Mouse (Mus musculus) spleen, postnatal 14 days (tissue): ENCODE data around the gene Wrnip1.

ENCODE experiments used
- DNase-seq, 2 experiments: peaks; one replicate each; pipeline ENCODE4 v3.0.0; 2021 to 2022; ENCODE audit warnings: low spot score in 2 of 2

The Wrnip1 gene

DNA sequence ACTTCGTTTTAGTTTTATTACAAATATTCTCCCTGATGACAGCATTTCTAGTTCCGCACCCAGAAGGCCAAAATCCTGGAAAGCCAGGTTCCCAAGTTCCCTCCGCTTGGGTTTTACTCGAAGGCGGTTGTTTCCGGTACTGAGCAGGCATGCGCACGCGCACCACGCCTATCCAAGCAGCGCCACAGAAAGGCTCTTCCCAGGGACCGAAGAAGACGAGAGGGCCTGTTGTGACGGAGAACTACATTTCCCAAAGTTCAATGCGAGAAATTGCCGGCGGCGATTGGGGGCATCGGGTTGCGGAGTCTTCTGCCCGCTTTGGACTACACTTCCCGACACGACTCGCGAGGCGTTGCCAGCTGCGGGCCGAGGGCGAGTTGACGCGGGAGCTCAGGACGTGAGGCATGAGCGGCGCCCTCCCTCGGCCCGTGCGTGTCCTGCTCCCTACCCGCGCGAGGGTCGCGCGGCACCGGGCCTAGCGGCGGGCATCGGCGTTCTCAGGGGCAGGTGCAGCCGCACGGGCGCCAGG lies at the start of gene Wrnip1:
Gene Wrnip1, plus strand, starts transcription at position 346 of the 529 bp plus-strand sequence.
- DNase-seq, result peak; percentile 80 to 87

GRCm38 (mm10) chr13:32752066-32752657 lies 49.7 kb upstream of the Wrnip1 start:
- no peak for DNase-seq

- DNase-seq, result no peak
Observed at GRCm38 (mm10) chr13:32759036-32759435, 42.8 kb upstream of the Wrnip1 start.

DNA sequence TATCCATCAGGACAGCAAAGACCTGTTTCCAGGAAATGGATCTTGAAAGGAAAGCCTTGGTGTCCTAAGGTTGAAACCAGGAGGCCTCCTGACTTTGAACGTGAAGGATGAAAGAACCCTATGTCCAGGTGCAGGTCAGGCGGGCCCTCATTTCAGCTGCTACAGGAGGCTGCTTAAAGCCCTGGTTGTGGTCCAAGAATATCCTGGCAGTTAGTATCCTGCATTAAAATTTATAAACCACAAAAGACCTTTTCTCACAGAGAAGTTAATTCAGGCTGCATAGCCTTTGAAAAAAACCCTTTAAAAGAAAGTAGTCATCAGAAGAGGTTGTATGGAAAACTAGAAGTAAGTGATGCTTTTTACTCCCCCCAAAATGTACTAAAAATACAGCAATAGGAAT lies 41.0 kb upstream of the Wrnip1 start:
- no peak for DNase-seq

- DNase-seq, result no peak
Observed at GRCm38 (mm10) chr13:32763141-32763540, 38.7 kb upstream of the Wrnip1 start.

- DNase-seq, result no peak
Observed at GRCm38 (mm10) chr13:32764448-32764847, 37.4 kb upstream of the Wrnip1 start.

DNA sequence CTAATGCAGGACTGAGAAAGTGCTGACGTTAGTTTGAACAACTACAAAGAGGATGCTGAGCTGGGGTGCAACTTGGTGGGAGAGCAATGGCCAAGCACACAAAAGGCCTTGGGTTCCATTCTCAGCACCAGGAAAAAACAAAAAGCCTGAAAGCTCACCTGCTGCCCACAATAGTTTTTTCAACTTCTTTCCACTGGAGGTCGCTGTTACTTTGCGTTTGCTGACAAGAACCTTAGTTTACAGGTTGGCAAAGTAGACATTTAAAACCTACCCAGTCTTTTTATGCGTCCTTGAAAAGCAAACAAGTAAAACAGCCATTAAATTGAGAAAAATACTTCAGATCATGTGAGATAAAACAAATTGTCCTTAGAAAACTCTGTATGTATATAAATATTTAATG lies 33.7 kb upstream of the Wrnip1 start:
- DNase-seq, result no peak

- DNase-seq, result no peak
Observed at GRCm38 (mm10) chr13:32769960-32770359, 31.9 kb upstream of the Wrnip1 start.

DNA sequence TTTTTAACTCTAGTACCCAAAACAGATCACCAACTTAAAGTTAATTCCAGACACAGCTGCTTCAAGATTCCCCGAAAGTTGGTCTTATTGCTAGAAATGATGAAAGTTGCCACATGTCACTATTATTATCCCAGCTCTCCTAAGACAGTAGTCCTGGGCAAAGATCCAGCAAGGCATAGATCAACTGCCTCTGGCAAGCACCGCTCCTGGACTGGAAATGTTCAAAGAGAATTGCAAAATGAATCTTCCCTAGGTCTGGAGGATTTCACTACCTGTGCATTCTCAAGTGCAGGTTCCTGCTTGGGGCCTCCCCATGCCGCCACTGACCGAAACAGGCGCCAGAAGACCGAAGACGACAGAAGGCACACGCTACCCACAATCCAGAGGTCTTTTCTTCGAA lies 25.9 kb upstream of the Wrnip1 start:
- no peak for DNase-seq

GRCm38 (mm10) chr13:32776350-32776749 lies 25.5 kb upstream of the Wrnip1 start:
- DNase-seq, result no peak

GRCm38 (mm10) chr13:32778861-32779260 lies 23.0 kb upstream of the Wrnip1 start:
- DNase-seq, result no peak

- no peak for DNase-seq
Observed at GRCm38 (mm10) chr13:32783055-32783454, 18.8 kb upstream of the Wrnip1 start.

DNA sequence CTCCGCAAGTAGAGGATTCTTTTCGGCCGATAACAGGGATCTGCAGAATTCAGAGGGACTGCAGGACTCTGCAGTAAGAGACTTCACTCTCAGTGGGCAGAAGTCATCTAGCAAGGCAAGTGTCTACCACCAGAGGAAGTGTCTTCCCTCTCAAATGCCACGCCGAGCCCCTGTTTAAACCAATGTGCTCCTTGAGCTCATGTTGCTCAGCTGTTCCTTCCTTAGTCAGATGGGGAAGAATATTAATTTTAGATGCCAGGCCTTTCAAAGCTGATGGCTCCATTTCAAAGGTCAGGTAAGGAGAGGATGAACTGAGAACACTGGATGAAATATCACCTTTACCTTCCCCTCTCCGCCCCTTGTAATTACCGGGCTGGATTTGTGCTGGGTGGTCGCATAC lies 18.0 kb upstream of the Wrnip1 start, which contains the start of gene Mylk4:
Gene Mylk4, minus strand, starts transcription at position 139 of the 400 bp plus-strand sequence.
- DNase-seq, result no peak

- no peak for DNase-seq
Observed at GRCm38 (mm10) chr13:32787584-32787983, 14.3 kb upstream of the Wrnip1 start.

GRCm38 (mm10) chr13:32789781-32790180 lies 12.1 kb upstream of the Wrnip1 start:
- no peak for DNase-seq

DNA sequence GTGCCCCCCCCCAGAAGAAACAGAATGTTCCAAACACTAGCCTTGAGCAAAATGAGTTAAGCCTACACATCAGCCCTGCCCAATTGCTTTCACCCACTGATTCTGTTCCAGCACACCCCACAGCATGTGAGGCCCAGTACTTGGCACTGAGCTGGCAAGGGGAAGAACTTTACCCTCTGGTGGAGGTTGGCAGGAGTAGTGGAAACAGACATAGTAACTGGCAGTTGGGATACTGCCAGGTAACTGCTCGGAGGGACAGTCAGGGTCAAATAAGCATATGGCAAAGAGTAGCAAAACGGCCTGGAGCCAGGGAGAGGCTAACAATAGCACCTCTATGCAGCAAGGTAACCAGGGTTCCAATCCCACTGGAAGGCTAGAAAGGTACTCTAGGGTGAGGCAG lies 7.2 kb upstream of the Wrnip1 start:
- no peak for DNase-seq

GRCm38 (mm10) chr13:32795166-32795565 lies 6.7 kb upstream of the Wrnip1 start:
- no peak for DNase-seq

DNA sequence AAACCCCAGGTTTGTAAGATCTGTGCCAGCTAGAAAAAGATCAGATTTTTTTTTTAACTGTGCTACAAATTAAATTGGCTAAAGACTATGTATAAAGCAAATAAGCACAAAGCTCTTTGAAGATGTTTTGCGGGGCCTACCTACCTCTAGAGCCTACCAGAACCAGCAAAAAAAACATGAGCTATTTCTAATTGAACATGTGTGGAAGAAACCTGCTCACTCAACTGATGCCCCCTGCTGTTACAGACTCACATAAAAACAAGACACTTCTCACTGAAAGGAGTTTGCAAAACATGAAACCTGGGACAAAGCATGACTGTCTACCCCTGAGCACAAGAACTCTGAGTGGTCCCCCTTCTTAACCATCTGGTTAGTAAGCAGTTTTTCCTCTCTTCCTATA lies 4.8 kb upstream of the Wrnip1 start:
- DNase-seq, result no peak

DNA sequence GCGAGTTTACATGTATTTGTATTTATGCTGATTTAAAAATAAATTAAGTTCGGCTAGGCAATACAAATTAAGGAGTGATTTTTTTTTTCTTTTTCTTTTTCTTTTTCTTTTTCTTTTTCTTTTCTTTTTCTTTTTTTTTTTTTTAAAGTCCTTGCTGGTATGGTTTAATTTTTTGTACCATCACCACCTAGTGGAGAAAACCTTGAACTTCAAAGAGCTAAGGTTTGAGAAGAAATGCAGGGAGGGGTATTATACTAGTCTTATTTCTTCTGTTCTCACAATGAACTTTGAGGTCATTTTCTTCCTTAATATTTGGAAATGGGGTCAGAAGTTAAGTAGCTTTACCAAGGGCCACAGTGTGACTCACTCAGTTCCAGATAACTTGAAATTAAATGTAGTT lies 2.7 kb upstream of the Wrnip1 start:
- DNase-seq, result no peak

DNA sequence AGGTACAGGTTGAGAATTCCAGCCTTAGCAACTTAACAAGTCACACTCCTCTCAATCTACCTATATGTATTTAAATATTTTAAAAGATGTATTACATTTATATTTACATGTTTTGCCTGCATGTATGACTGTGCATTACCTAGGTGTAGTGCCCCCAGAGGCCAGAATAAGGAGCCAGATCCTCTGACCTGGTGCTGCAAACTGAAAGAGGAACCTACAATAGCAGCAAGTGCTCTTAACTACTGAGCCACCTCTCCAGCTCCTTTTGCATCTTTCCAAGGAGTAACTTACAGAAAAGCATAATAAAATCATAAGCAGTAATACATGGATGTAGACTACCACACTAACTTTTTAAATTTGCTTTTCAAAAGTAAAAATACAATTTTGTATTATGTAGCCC lies 979 bp upstream of the Wrnip1 start:
- peak in 1 of 2 experiments; percentile 28 for DNase-seq

DNA sequence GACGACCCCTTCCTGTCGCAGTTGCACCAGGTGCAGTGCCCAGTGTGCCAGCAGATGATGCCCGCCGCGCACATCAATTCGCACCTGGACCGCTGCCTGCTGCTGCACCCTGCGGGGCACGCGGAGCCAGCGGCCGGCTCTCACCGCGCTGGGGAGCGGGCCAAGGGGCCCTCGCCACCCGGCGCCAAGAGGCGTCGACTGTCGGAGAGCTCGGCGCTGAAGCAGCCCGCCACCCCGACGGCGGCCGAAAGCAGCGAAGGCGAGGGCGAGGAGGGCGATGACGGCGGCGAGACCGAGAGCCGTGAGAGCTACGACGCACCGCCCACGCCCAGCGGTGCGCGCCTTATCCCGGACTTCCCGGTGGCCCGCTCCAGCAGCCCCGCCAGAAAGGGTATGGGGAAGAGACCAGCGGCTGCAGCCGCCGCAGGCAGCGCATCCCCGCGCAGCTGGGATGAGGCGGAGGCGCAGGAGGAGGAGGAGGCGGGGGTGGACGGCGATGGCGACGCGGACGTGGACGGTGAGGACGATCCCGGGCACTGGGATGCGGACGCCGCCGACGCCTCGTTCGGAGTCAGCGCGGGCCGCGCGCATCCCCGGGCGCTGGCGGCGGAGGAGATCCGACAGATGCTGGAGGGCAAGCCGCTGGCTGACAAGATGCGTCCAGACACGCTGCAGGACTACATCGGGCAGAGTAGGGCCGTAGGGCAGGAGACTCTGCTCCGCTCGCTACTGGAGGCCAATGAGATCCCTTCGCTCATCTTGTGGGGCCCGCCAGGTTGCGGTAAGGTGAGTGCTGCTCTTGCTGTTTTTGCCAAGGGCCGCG lies 632 bp downstream of the Wrnip1 start, which contains the start of gene D930007J09Rik:
Gene D930007J09Rik, minus strand, starts transcription at position 591 of the 823 bp plus-strand sequence.
- DNase-seq, result peak; percentile 11 to 26

DNA sequence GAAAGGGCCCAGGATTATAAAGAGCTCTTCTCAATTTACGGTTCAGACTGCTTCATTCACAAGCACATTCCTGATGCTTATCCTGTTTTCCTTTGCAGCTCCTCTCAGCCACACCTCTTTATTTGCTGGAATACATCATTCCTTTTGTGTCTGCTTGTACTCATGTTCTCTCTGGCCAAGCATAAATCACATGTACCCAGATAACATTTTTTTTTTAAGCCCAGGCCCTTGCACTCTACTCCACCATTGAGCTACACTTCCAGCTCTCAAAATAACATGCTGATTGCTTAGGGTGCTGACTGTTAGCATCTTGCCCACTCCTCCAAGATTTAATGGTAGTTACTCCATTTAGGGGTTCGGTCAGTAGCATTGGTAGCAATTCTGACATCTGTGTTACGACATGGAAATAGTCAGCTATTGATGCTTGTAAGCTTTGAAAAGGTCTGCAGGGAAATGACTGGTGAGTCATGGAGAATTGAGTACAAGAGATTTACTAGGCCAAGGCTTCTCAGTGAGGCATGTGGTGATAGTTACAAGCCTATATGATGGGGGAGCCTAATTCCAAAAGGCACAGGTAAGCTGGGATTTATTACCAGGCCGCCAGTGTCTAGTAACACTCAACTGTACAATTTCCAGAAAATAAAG lies 2.0 kb downstream of the Wrnip1 start:
- DNase-seq, result no peak
